Mouse (Mus musculus): ENCODE measurements at regions not wholly inside any gene's neighbourhood (a gene's known extent, or its start where the extent isn't known, plus 50 kb on each side); places are given as distances from the start of the nearest gene placed in this dataset.

GRCm38 (mm10) chr7:136159136-136159535, 443.0 kb upstream of the Mki67 start:
- WGBS = 46% methylated on average over 4 of the region's 4 CpGs
- no peak overlapping the region for H3K9ac ChIP-seq (ENCODE audit: low read length)
- no peaks in the 10 kb centered on the region for H3K9me3 ChIP-seq (ENCODE audit: control insufficient read depth, low read length)
- H3K4me2 ChIP-seq (ENCODE audit: low read length) = no peak overlapping the region
- no peaks in the 10 kb centered on the region for H3K27me3 ChIP-seq (ENCODE audit: control insufficient read depth, insufficient read depth, low read length)
- H3K36me3 ChIP-seq (ENCODE audit: control insufficient read depth, insufficient read depth, low read length) = no peaks in the 10 kb centered on the region
- no peak for ATAC-seq (ENCODE audit: insufficient number of reproducible peaks, insufficient read depth, low FRiP score, low read depth)
- no peaks in the 10 kb centered on the region for H3K4me1 ChIP-seq (ENCODE audit: control insufficient read depth in 2 of 2, insufficient read depth in 2 of 2, low read length in 2 of 2)
- no peak overlapping the region for H3K4me3 ChIP-seq (ENCODE audit: control insufficient read depth in 1 of 2, insufficient read depth in 1 of 2, low read depth in 1 of 2, low read length in 2 of 2)
- H3K27ac ChIP-seq (replicated peaks in 1 of 2; ENCODE audit: control insufficient read depth in 1 of 2, insufficient read depth in 1 of 2, low read depth in 2 of 2, low read length in 2 of 2) = no peak overlapping the region

- Histone ChIP-seq H3K4me1 (ENCODE audit: control insufficient read depth in 2 of 2, insufficient read depth in 2 of 2, low read length in 2 of 2) (no peaks in the 10 kb centered on the region), H3K36me3 (ENCODE audit: control insufficient read depth, insufficient read depth, low read length) (no peaks in the 10 kb centered on the region), H3K9me3 (ENCODE audit: control insufficient read depth, low read length) (no peaks in the 10 kb centered on the region), H3K27me3 (ENCODE audit: control insufficient read depth, insufficient read depth, low read length) (no peaks in the 10 kb centered on the region), H3K9ac (ENCODE audit: low read length) (no peak overlapping the region), H3K4me3 (ENCODE audit: control insufficient read depth in 1 of 2, insufficient read depth in 1 of 2, low read depth in 1 of 2, low read length in 2 of 2) (no peak overlapping the region), H3K4me2 (ENCODE audit: low read length) (no peak overlapping the region), H3K27ac (replicated peaks in 1 of 2; ENCODE audit: control insufficient read depth in 1 of 2, insufficient read depth in 1 of 2, low read depth in 2 of 2, low read length in 2 of 2) (no peak overlapping the region)
- ATAC-seq (ENCODE audit: insufficient number of reproducible peaks, insufficient read depth, low FRiP score, low read depth) = no peak
- 61% methylated on average over 2 of the region's 2 CpGs for WGBS
Observed at GRCm38 (mm10) chr7:136161526-136161925, 445.4 kb upstream of the Mki67 start.

- ATAC-seq (ENCODE audit: insufficient number of reproducible peaks, insufficient read depth, low FRiP score, low read depth) = no peak
- H3K9ac ChIP-seq (ENCODE audit: low read length) = no peak overlapping the region
- no peaks in the 10 kb centered on the region for H3K9me3 ChIP-seq (ENCODE audit: control insufficient read depth, low read length)
- WGBS = 78% methylated on average over 5 of the region's 5 CpGs
- H3K4me1 ChIP-seq (ENCODE audit: control insufficient read depth in 2 of 2, insufficient read depth in 2 of 2, low read length in 2 of 2) = no peaks in the 10 kb centered on the region
- H3K4me3 ChIP-seq (ENCODE audit: control insufficient read depth in 1 of 2, insufficient read depth in 1 of 2, low read depth in 1 of 2, low read length in 2 of 2) = no peak overlapping the region
- no peak overlapping the region for H3K4me2 ChIP-seq (ENCODE audit: low read length)
- H3K27ac ChIP-seq (replicated peaks in 1 of 2; ENCODE audit: control insufficient read depth in 1 of 2, insufficient read depth in 1 of 2, low read depth in 2 of 2, low read length in 2 of 2) = no peak overlapping the region
- no peaks in the 10 kb centered on the region for H3K27me3 ChIP-seq (ENCODE audit: control insufficient read depth, insufficient read depth, low read length)
- H3K36me3 ChIP-seq (ENCODE audit: control insufficient read depth, insufficient read depth, low read length) = no peaks in the 10 kb centered on the region
Observed at GRCm38 (mm10) chr7:136164834-136165233, 448.7 kb upstream of the Mki67 start.

GRCm38 (mm10) chr7:136169261-136169660, 453.1 kb upstream of the Mki67 start:
- H3K4me3 ChIP-seq (ENCODE audit: control insufficient read depth in 1 of 2, insufficient read depth in 1 of 2, low read depth in 1 of 2, low read length in 2 of 2) = no peak overlapping the region
- H3K36me3 ChIP-seq (ENCODE audit: control insufficient read depth, insufficient read depth, low read length) = no peaks in the 10 kb centered on the region
- H3K27me3 ChIP-seq (ENCODE audit: control insufficient read depth, insufficient read depth, low read length) = no peaks in the 10 kb centered on the region
- no peaks in the 10 kb centered on the region for H3K9me3 ChIP-seq (ENCODE audit: control insufficient read depth, low read length)
- no peak overlapping the region for H3K9ac ChIP-seq (ENCODE audit: low read length)
- 76% methylated on average over 3 of the region's 4 CpGs for WGBS
- H3K27ac ChIP-seq (replicated peaks in 1 of 2; ENCODE audit: control insufficient read depth in 1 of 2, insufficient read depth in 1 of 2, low read depth in 2 of 2, low read length in 2 of 2) = no peak overlapping the region
- H3K4me2 ChIP-seq (ENCODE audit: low read length) = no peak overlapping the region
- H3K4me1 ChIP-seq (ENCODE audit: control insufficient read depth in 2 of 2, insufficient read depth in 2 of 2, low read length in 2 of 2) = no peaks in the 10 kb centered on the region
- no peak for ATAC-seq (ENCODE audit: insufficient number of reproducible peaks, insufficient read depth, low FRiP score, low read depth)

GRCm38 (mm10) chr7:136176373-136176772, 460.2 kb upstream of the Mki67 start:
- ATAC-seq (ENCODE audit: insufficient number of reproducible peaks, insufficient read depth, low FRiP score, low read depth) = no peak
- H3K4me3 ChIP-seq (ENCODE audit: control insufficient read depth in 1 of 2, insufficient read depth in 1 of 2, low read depth in 1 of 2, low read length in 2 of 2) = no peak overlapping the region
- no peak overlapping the region for H3K9ac ChIP-seq (ENCODE audit: low read length)
- no peak overlapping the region for H3K4me2 ChIP-seq (ENCODE audit: low read length)
- H3K27me3 ChIP-seq (ENCODE audit: control insufficient read depth, insufficient read depth, low read length) = no peaks in the 10 kb centered on the region
- H3K27ac ChIP-seq (replicated peaks in 1 of 2; ENCODE audit: control insufficient read depth in 1 of 2, insufficient read depth in 1 of 2, low read depth in 2 of 2, low read length in 2 of 2) = no peak overlapping the region
- peaks cover 4% of the 10 kb centered on the region; the same call in 1 of the 2 replicates for H3K9me3 ChIP-seq (ENCODE audit: control insufficient read depth, low read length)
- H3K4me1 ChIP-seq (ENCODE audit: control insufficient read depth in 2 of 2, insufficient read depth in 2 of 2, low read length in 2 of 2) = no peaks in the 10 kb centered on the region
- H3K36me3 ChIP-seq (ENCODE audit: control insufficient read depth, insufficient read depth, low read length) = no peaks in the 10 kb centered on the region

GRCm38 (mm10) chr7:136180996-136181395, 464.8 kb upstream of the Mki67 start:
- 66% methylated on average over 6 of the region's 6 CpGs for WGBS
- ATAC-seq (ENCODE audit: insufficient number of reproducible peaks, insufficient read depth, low FRiP score, low read depth) = no peak
- no peak overlapping the region for H3K4me3 ChIP-seq (ENCODE audit: control insufficient read depth in 1 of 2, insufficient read depth in 1 of 2, low read depth in 1 of 2, low read length in 2 of 2)
- peaks cover 8 to 13% of the 10 kb centered on the region in 2 experiments for H3K4me1 ChIP-seq (ENCODE audit: control insufficient read depth in 2 of 2, insufficient read depth in 2 of 2, low read length in 2 of 2)
- H3K4me2 ChIP-seq (ENCODE audit: low read length) = no peak overlapping the region
- no peaks in the 10 kb centered on the region for H3K27me3 ChIP-seq (ENCODE audit: control insufficient read depth, insufficient read depth, low read length)
- H3K9me3 ChIP-seq (ENCODE audit: control insufficient read depth, low read length) = peaks cover 4% of the 10 kb centered on the region; the same call in 1 of the 2 replicates
- H3K9ac ChIP-seq (ENCODE audit: low read length) = no peak overlapping the region
- no peak overlapping the region for H3K27ac ChIP-seq (replicated peaks in 1 of 2; ENCODE audit: control insufficient read depth in 1 of 2, insufficient read depth in 1 of 2, low read depth in 2 of 2, low read length in 2 of 2)
- no peaks in the 10 kb centered on the region for H3K36me3 ChIP-seq (ENCODE audit: control insufficient read depth, insufficient read depth, low read length)

- H3K4me1 ChIP-seq (ENCODE audit: control insufficient read depth in 2 of 2, insufficient read depth in 2 of 2, low read length in 2 of 2) = peaks cover 8 to 13% of the 10 kb centered on the region in 2 experiments
- peaks cover 4% of the 10 kb centered on the region; the same call in 1 of the 2 replicates for H3K9me3 ChIP-seq (ENCODE audit: control insufficient read depth, low read length)
- H3K36me3 ChIP-seq (ENCODE audit: control insufficient read depth, insufficient read depth, low read length) = no peaks in the 10 kb centered on the region
- ATAC-seq (ENCODE audit: insufficient number of reproducible peaks, insufficient read depth, low FRiP score, low read depth) = no peak
- H3K27me3 ChIP-seq (ENCODE audit: control insufficient read depth, insufficient read depth, low read length) = no peaks in the 10 kb centered on the region
- H3K27ac ChIP-seq (replicated peaks in 1 of 2; ENCODE audit: control insufficient read depth in 1 of 2, insufficient read depth in 1 of 2, low read depth in 2 of 2, low read length in 2 of 2) = no peak overlapping the region
- WGBS = 36% methylated on average over 5 of the region's 5 CpGs
- no peak overlapping the region for H3K9ac ChIP-seq (ENCODE audit: low read length)
- no peak overlapping the region for H3K4me3 ChIP-seq (ENCODE audit: control insufficient read depth in 1 of 2, insufficient read depth in 1 of 2, low read depth in 1 of 2, low read length in 2 of 2)
- peak overlapping the region; percentile 18 for H3K4me2 ChIP-seq (ENCODE audit: low read length)
Observed at GRCm38 (mm10) chr7:136182101-136182500, 465.9 kb upstream of the Mki67 start.

GRCm38 (mm10) chr7:136196424-136197160, 480.4 kb upstream of the Mki67 start:
- no peaks in the 10 kb centered on the region for H3K4me1 ChIP-seq (ENCODE audit: control insufficient read depth in 2 of 2, insufficient read depth in 2 of 2, low read length in 2 of 2)
- no peaks in the 10 kb centered on the region for H3K27me3 ChIP-seq (ENCODE audit: control insufficient read depth, insufficient read depth, low read length)
- H3K4me2 ChIP-seq (ENCODE audit: low read length) = no peak overlapping the region
- H3K9me3 ChIP-seq (ENCODE audit: control insufficient read depth, low read length) = no peaks in the 10 kb centered on the region
- no peak overlapping the region for H3K27ac ChIP-seq (replicated peaks in 1 of 2; ENCODE audit: control insufficient read depth in 1 of 2, insufficient read depth in 1 of 2, low read depth in 2 of 2, low read length in 2 of 2)
- no peaks in the 10 kb centered on the region for H3K36me3 ChIP-seq (ENCODE audit: control insufficient read depth, insufficient read depth, low read length)
- no peak for ATAC-seq (ENCODE audit: insufficient number of reproducible peaks, insufficient read depth, low FRiP score, low read depth)
- no peak overlapping the region for H3K4me3 ChIP-seq (ENCODE audit: control insufficient read depth in 1 of 2, insufficient read depth in 1 of 2, low read depth in 1 of 2, low read length in 2 of 2)
- 86% methylated on average over 17 of the region's 17 CpGs for WGBS
- H3K9ac ChIP-seq (ENCODE audit: low read length) = no peak overlapping the region

Data from heart, embryonic 14.5 days (tissue).